Mouse (Mus musculus): ENCODE results near the gene Vmn1r55. TPM values are rescaled to one million over a fixed set of nuclear protein-coding genes. Genes with fewer than 3 reads are reported as not detected.

The Vmn1r55 gene
- polyA plus RNA-seq (2012; fragmentation: generic; extraction: Trizol): not detected

DNA sequence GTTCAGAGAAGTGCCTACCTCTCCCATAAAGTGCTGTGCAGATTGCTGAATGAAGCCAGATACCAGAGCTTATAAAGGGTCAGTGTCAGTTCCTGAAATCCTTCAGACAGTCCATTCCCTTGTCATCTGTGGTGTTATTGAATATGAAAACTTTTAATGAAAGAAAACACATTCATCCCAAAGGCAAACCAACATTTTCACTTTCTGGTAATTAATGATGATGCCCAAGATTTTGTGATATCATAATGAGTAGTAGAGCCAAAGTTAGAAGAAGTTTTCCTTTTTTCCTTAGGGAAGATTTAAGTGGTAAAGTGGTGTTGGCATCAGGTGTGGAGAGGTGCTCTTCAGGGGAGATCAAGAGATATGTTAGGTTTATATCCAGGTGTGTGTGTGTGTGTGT lies at the start of gene Vmn1r55:
Gene Vmn1r55, minus strand, starts transcription at position 101 of the 400 bp plus-strand sequence.

DNA sequence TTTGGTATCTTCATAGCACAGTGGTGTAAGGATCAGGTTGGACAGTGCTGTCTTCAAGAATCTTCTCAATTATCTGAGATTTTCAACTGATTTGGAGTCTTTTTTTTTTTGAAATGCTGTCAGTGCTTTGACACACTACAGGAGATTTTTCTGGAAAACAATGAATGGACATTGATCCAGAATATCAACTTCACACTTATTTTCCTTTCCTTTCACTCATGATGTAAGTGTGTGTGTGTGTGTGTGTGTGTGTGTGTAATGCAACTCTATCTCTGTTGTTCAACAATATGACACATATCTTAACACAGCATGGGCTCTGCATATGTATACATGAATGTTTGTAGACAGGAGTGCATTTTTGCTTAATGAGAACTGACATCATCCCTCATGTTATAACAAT lies 47.2 kb upstream of the Vmn1r55 start, which contains the start of gene Vmn1r56:
Gene Vmn1r56, minus strand, starts transcription at position 101 of the 400 bp plus-strand sequence.

DNA sequence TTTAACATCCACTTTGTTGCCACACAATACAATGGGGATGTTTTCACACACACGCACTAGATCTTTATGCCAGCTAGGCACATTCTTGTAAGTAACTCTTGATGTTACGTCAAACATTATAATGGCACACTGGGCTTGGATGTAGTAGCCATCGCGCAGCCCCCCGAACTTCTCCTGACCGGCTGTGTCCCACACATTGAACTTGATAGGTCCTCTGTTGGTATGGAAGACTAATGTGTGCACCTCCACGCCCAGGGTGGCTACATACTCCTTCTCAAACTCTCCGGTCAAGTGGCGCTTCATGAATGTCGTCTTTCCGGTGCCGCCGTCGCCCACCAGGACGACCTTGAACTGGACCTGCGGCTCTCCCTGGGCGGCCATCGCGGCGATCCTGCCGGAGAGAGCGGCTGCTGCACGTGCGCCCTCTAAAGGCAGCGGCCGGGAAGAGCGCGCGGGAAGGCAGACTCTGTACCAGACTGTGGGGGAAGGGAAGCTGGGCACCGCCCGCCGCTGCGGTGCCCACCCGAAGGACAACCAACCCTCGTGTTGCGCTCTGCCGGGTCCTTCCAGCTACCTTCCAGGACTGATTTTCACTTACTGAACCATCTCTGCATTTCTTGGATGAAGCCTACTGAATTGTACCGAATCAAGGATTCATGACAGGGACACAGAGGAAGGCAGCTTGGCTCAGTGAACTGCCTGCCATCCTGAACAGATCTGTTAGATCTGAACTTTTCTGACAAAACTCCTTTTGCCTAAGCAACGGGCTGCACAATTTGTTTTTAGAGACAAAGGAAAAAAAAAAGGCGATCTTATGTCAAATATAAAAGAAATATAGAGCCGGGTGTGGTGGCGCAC lies 23.7 kb downstream of the Vmn1r55 start, which contains the start of gene Rasl2-9:
Gene Rasl2-9, minus strand, starts transcription at position 402 of the 858 bp plus-strand sequence.

DNA sequence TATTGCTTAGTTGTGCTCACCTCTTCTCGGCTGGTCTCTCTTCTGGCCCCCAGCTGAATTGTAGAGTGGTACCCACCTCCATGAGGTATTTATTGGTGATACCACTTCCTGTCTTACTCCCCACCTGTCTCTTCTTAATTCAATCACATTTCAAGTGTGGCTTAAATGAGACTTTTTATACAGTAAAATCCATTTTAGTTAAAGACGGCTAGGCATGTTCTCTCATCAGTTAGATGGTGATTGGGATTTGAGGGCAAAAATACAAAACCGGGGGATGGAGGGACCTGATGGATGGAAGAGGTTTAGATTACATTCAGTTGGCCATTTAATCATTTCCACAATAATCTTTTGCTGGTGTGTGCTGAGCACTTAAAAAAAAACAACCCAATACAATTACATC lies 32.6 kb downstream of the Vmn1r55 start, which contains the start of gene Rfpl4:
Gene Rfpl4, minus strand, starts transcription at position 101 of the 400 bp plus-strand sequence.

DNA sequence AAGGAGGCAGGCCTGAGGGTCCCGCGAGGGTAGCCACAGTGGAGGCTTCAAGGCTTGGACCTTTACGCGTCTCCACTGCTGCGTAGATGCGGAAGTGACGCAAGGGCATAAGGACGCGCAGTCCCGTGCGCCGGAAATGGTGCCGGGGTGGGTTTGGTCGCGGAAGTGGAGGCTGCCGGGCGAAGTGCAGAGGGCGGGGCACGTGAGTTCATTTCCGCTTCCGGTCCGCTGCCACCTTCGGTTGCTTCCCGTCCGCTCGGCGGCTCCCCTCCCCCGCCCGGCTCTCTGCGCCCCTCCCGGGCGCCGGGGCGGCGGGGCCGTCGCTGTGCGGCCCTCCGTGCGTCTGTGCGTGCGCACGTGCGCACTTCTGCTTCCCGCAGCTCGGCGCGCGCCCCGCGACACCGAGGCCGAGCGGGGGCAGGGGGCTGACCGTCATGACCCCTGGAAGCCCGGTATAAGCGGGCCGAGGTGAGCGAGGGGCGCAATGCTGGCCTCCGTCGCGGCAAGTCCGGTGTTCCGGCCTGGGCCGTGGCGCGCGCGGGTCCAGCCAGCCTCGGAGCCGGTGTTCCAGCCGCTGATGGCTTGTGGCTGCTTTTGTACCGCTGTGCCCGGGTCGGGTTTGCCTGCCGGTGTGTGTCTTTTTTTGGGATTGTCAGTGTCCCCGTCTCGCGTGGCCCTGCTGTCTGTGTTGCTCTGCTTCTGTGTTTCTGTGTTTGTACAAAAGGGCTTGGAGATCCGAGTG lies 69.3 kb downstream of the Vmn1r55 start, which contains the start of gene Epn1:
Gene Epn1, plus strand, starts transcription at position 226 of the 742 bp plus-strand sequence.

Other genes starting within 250 kb of the Vmn1r55 start
- under 1 TPM in 1 of 2 experiments, not detected in 1; 0.19 TPM for gene Gm36210, start 243.2 kb downstream of the Vmn1r55 start, polyA plus RNA-seq (2012; fragmentation: generic; extraction: Trizol)
- 10 to 100 TPM in 1 of 2 experiments, 1 to 10 TPM in 1; 8.1 to 11.7 TPM for gene Zfp628, start 234.5 kb downstream of the Vmn1r55 start, polyA plus RNA-seq (2012; fragmentation: generic; extraction: Trizol)
- gene Nat14, start 227.6 kb downstream of the Vmn1r55 start, polyA plus RNA-seq (2012; fragmentation: generic; extraction: Trizol): 1 to 10 TPM in 1 of 2 experiments, under 1 TPM in 1; 0.78 to 6.7 TPM
- gene Ssc5d, start 223.9 kb downstream of the Vmn1r55 start, polyA plus RNA-seq (2012; fragmentation: generic; extraction: Trizol): 10 to 100 TPM in 1 of 2 experiments, 1 to 10 TPM in 1; 4.7 to 87.9 TPM
- under 1 TPM; 0.01 to 0.13 TPM for gene Sbk2, start 185.3 kb downstream of the Vmn1r55 start, polyA plus RNA-seq (2012; fragmentation: generic; extraction: Trizol)
- under 1 TPM; 0.01 to 0.13 TPM for gene Sbk3, start 178.5 kb downstream of the Vmn1r55 start, polyA plus RNA-seq (2012; fragmentation: generic; extraction: Trizol)
- gene Zfp579, start 153.5 kb downstream of the Vmn1r55 start, polyA plus RNA-seq (2012; fragmentation: generic; extraction: Trizol): 10 to 100 TPM in 1 of 2 experiments, 1 to 10 TPM in 1; 7.9 to 20.1 TPM
- gene Zfp524, start 135.3 kb downstream of the Vmn1r55 start, polyA plus RNA-seq (2012; fragmentation: generic; extraction: Trizol): 10 to 100 TPM; 24.7 to 30.2 TPM
- gene Fiz1, start 135.0 kb downstream of the Vmn1r55 start, polyA plus RNA-seq (2012; fragmentation: generic; extraction: Trizol): 10 to 100 TPM; 22.6 to 29.6 TPM
- under 1 TPM; 0.14 to 0.17 TPM for gene Gm44973, start 134.2 kb downstream of the Vmn1r55 start, polyA plus RNA-seq (2012; fragmentation: generic; extraction: Trizol)
- 10 to 100 TPM in 1 of 2 experiments, 1 to 10 TPM in 1; 6.3 to 24.5 TPM for gene Zfp865, start 129.3 kb downstream of the Vmn1r55 start, polyA plus RNA-seq (2012; fragmentation: generic; extraction: Trizol)
- under 1 TPM; 0.12 to 0.55 TPM for gene Ccdc106, start 129.1 kb downstream of the Vmn1r55 start, polyA plus RNA-seq (2012; fragmentation: generic; extraction: Trizol)
- not detected for gene 4632433K11Rik, start 115.6 kb downstream of the Vmn1r55 start, polyA plus RNA-seq (2012; fragmentation: generic; extraction: Trizol)
- gene Zfp784, start 111.2 kb downstream of the Vmn1r55 start, polyA plus RNA-seq (2012; fragmentation: generic; extraction: Trizol): 1 to 10 TPM; 1.7 to 8.9 TPM
- gene Zfp580, start 98.1 kb downstream of the Vmn1r55 start, polyA plus RNA-seq (2012; fragmentation: generic; extraction: Trizol): 10 to 100 TPM; 26.8 to 46.2 TPM
- gene U2af2, start 87.5 kb downstream of the Vmn1r55 start, polyA plus RNA-seq (2012; fragmentation: generic; extraction: Trizol): 100 to 1,000 TPM; 166 to 202 TPM
- gene Epn1, start 69.4 kb downstream of the Vmn1r55 start, polyA plus RNA-seq (2012; fragmentation: generic; extraction: Trizol): 100 to 1,000 TPM; 130 to 144 TPM
- under 1 TPM in 1 of 2 experiments, not detected in 1; 0.06 TPM for gene Rfpl4, start 32.7 kb downstream of the Vmn1r55 start, polyA plus RNA-seq (2012; fragmentation: generic; extraction: Trizol)
- gene Rasl2-9, start 23.7 kb downstream of the Vmn1r55 start, polyA plus RNA-seq (2012; fragmentation: generic; extraction: Trizol): under 1 TPM in 1 of 2 experiments, not detected in 1; 0.05 TPM
- not detected for gene Vmn1r56, start 47.1 kb upstream of the Vmn1r55 start, polyA plus RNA-seq (2012; fragmentation: generic; extraction: Trizol)
- not detected for gene Vmn1r57, start 68.8 kb upstream of the Vmn1r55 start, polyA plus RNA-seq (2012; fragmentation: generic; extraction: Trizol)
- gene Gm5065, start 200.9 kb upstream of the Vmn1r55 start, polyA plus RNA-seq (2012; fragmentation: generic; extraction: Trizol): not detected
- gene Nlrp2, start 201.4 kb upstream of the Vmn1r55 start, polyA plus RNA-seq (2012; fragmentation: generic; extraction: Trizol): not detected

Data from C3H10T1/2 (cell line).